Mouse (Mus musculus) kidney, postnatal 0 days (tissue): ENCODE results near the gene Cacng7. TPM values are rescaled to one million over a fixed set of nuclear protein-coding genes. Genes with fewer than 3 reads are reported as not detected.

Experiments used
- ATAC-seq: fragments of 200-750 bp; cut with Nextera tagmentation; replicated peaks from 2 replicates; pipeline ENCODE4 v1.8.0; 2017; ENCODE audit warnings: low read depth, moderate number of reproducible peaks, moderate TSS enrichment, moderate library complexity; ENCODE audit not compliant: low FRiP score
- DNase-seq: peaks from one replicate; pipeline ENCODE4 v3.0.0-alpha.2; 2016; ENCODE audit warnings: low spot score
- H3K27ac ChIP-seq: fragments of 300-500 bp; sonication (generic); 2 replicates; pipeline ENCODE4 v1.5.1; 2014; ENCODE audit warnings: mild to moderate bottlenecking
- H3K27me3 ChIP-seq: fragments of 300-500 bp; sonication (generic); 2 replicates; pipeline ENCODE4 v1.6.1; 2014; ENCODE audit warnings: low read length, mixed read lengths; ENCODE audit not compliant: insufficient read depth
- H3K36me3 ChIP-seq: fragments of 300-500 bp; sonication (generic); 2 replicates; pipeline ENCODE4 v1.6.1; 2014; ENCODE audit warnings: low read length, mixed read lengths; ENCODE audit not compliant: insufficient read depth
- H3K4me1 ChIP-seq: fragments of 300-500 bp; sonication (generic); replicated peaks from 2 replicates; pipeline ENCODE4 v1.6.1; 2014; ENCODE audit warnings: antibody characterized with exemption, low read length, mixed read lengths; ENCODE audit not compliant: insufficient read depth
- H3K4me2 ChIP-seq: fragments of 300-500 bp; sonication (generic); 2 replicates; pipeline ENCODE4 v1.6.1; 2014; ENCODE audit warnings: mild to moderate bottlenecking, low read length, moderate library complexity, mixed read lengths
- H3K4me3 ChIP-seq: fragments of 300-500 bp; sonication (generic); replicated peaks from 2 replicates; pipeline ENCODE4 v1.5.1; 2014; ENCODE audit warnings: low read depth, low read length
- H3K9ac ChIP-seq: fragments of 300-500 bp; sonication (generic); 2 replicates; pipeline ENCODE4 v1.6.1; 2014; ENCODE audit warnings: low read depth, low read length
- H3K9me3 ChIP-seq: fragments of 300-500 bp; sonication (generic); replicated peaks from 2 replicates; pipeline ENCODE4 v1.6.1; 2016; ENCODE audit warnings: low read length, inconsistent platforms, mixed read lengths
- CTCF ChIP-seq: IDR thresholded peaks from 2 replicates; pipeline ENCODE4 v1.5.1; 2016; ENCODE audit warnings: antibody characterized with exemption, low read depth, mild to moderate bottlenecking, moderate library complexity
- WGBS: fragments of 180-500 bp; shearing (Covaris S2); extraction: QIAGEN DNeasy Blood & Tissue Kit; methylation state at CpG from one replicate; pipeline ENCODE4 v1.1.7; 2014; 5-methylcytosine and 5-hydroxymethylcytosine counted together
- polyA plus RNA-seq: library from polyadenylated mRNA; unstranded; fragments of >200 nt; fragmentation: Nextera tagmentation; extraction: Ambion mirVana; gene quantifications from 2 replicates; pipeline ENCODE4 v1.2.1, GENCODE M21; 2015

The Cacng7 gene
- polyA plus RNA-seq, 1 experiment from 2014 or later: 0.64 TPM

DNA sequence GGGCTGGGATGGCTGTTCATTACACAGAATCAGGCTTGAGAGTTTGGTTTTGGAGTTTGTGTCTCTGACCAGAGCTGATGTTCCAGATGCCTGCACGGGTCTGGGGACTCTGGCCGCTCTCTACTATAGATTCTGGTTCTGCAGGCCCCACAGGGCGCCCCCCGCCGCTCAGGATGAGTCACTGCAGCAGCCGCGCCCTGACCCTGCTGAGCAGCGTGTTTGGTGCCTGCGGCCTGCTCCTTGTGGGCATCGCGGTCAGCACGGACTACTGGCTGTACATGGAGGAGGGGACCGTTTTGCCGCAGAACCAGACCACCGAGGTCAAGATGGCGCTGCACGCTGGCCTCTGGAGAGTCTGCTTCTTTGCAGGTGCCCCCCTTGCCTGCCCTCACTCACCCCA, 3.7 kb downstream of the Cacng7 start:
- H3K9me3 ChIP-seq: no peaks in the 10 kb centered on the region
- no peak overlapping the region for H3K4me3 ChIP-seq
- 71% methylated on average over 17 of the region's 17 CpGs for WGBS
- no peak for TF ChIP-seq CTCF
- ATAC-seq (no peak), DNase-seq (no peak)
- H3K9ac ChIP-seq: no peak overlapping the region
- H3K36me3 ChIP-seq: no peaks in the 10 kb centered on the region
- H3K4me1 ChIP-seq: 0 out of 2 replicates have a peak, but pooled peaks cover 7% of the 10 kb centered on the region
- no peak overlapping the region for H3K27ac ChIP-seq
- H3K4me2 ChIP-seq: no peak overlapping the region
- H3K27me3 ChIP-seq: 0 out of 2 replicates have a peak, but pooled peaks cover 2% of the 10 kb centered on the region

DNA sequence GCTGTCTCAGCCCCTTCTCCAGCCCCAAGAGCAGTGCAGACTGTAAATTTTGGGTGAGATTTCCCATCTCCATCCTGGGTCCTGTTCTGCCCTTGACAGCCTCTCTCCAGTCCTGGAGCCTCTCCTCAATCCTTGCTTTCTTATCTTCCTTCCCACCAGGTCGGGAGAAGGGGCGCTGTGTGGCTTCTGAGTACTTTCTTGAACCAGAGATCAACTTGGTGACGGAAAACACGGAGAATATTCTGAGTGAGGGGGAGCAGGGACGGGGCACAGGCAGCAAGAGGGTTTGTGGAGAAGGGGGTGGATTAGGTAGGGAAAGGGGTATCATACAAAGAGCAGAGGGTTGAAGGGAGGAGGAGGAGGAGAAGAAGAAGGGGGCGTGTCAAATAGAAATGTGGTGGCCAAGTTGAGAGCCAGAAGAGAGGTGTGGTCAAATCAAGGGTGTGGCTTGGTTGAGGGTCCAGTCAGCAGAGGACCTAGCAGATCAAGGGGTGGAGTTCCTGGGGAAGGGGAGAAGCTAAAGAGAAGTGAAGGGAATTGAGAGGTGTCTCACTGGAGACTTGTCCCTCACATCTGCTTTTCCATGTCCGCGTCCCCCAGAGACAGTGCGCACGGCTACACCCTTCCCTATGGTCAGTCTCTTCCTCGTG, 5.7 kb downstream of the Cacng7 start:
- Histone ChIP-seq H3K36me3 (no peaks in the 10 kb centered on the region), H3K9me3 (no peaks in the 10 kb centered on the region), H3K27me3 (no peaks in the 10 kb centered on the region), H3K4me3 (no peak overlapping the region), H3K4me2 (no peak overlapping the region), H3K9ac (no peak overlapping the region), H3K4me1 (no peaks in the 10 kb centered on the region), H3K27ac (no peak overlapping the region)
- 82% methylated on average over 11 of the region's 11 CpGs for WGBS
- DNase-seq (no peak), ATAC-seq (no peak)
- TF ChIP-seq CTCF: no peak

- H3K9ac ChIP-seq: no peak overlapping the region
- H3K36me3 ChIP-seq: no peaks in the 10 kb centered on the region
- H3K9me3 ChIP-seq: no peaks in the 10 kb centered on the region
- ATAC-seq: no peak
- H3K27me3 ChIP-seq: no peaks in the 10 kb centered on the region
- no peak overlapping the region for H3K4me3 ChIP-seq
- no peak for TF ChIP-seq CTCF
- no peak for DNase-seq
- no peak overlapping the region for H3K27ac ChIP-seq
- WGBS: 92% methylated on average over 11 of the region's 11 CpGs
- no peak overlapping the region for H3K4me2 ChIP-seq
- H3K4me1 ChIP-seq: no peaks in the 10 kb centered on the region
These were observed 6.3 kb downstream of the Cacng7 start for GRCm38 (mm10) chr7:3339010-3339409.

- Histone ChIP-seq H3K4me3 (no peak overlapping the region), H3K4me1 (no peaks in the 10 kb centered on the region), H3K4me2 (no peak overlapping the region), H3K27me3 (no peaks in the 10 kb centered on the region), H3K36me3 (no peaks in the 10 kb centered on the region), H3K9ac (no peak overlapping the region), H3K27ac (no peak overlapping the region), H3K9me3 (no peaks in the 10 kb centered on the region)
- 93% methylated on average over 3 of the region's 3 CpGs for WGBS
- DNase-seq: no peak
- no peak for TF ChIP-seq CTCF
- ATAC-seq: no peak
These were observed 11.1 kb downstream of the Cacng7 start for GRCm38 (mm10) chr7:3343861-3344260.

GRCm38 (mm10) chr7:3345301-3345700, 12.5 kb downstream of the Cacng7 start:
- no peaks in the 10 kb centered on the region for H3K4me1 ChIP-seq
- no peak overlapping the region for H3K4me2 ChIP-seq
- 89% methylated on average over 3 of the region's 3 CpGs for WGBS
- no peak overlapping the region for H3K9ac ChIP-seq
- no peaks in the 10 kb centered on the region for H3K27me3 ChIP-seq
- no peaks in the 10 kb centered on the region for H3K9me3 ChIP-seq
- ATAC-seq (no peak), DNase-seq (no peak)
- TF ChIP-seq CTCF: no peak
- H3K36me3 ChIP-seq: no peaks in the 10 kb centered on the region
- H3K27ac ChIP-seq: no peak overlapping the region
- no peak overlapping the region for H3K4me3 ChIP-seq

- Histone ChIP-seq H3K9me3 (no peaks in the 10 kb centered on the region), H3K9ac (no peak overlapping the region), H3K4me1 (no peaks in the 10 kb centered on the region), H3K27ac (no peak overlapping the region), H3K36me3 (no peaks in the 10 kb centered on the region), H3K27me3 (no peaks in the 10 kb centered on the region), H3K4me2 (no peak overlapping the region), H3K4me3 (no peak overlapping the region)
- DNase-seq (no peak), ATAC-seq (no peak)
- no peak for TF ChIP-seq CTCF
- 65% methylated on average over 20 of the region's 20 CpGs for WGBS
These were observed 14.9 kb downstream of the Cacng7 start for GRCm38 (mm10) chr7:3347366-3348287.
